In the genomic region with DNA sequence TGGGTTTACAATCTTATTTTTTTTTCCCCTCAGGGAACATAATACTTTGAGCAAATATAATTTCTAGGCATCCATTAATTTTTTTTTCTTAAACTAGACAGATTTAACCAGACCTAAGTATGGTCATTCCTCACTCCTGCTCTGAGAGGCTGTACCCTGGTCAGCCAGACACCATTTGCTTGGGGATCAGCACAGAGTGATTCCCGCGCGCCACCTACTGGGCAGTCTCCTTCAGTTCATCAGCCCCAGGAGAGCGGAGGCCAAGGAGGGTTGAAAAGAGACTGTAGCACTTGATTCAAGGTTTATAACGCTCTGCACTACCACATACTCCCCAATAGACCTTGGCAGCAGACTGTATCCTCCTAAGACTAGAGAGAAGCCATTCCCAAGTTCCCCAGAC, we compare ENCODE assay signal across 8 mouse cellular contexts.
A peak's percentile ranks its signal among the peaks of the same experiment; 100 is the strongest.
DNase-seq lines count a peak whose midpoint lies in the region; ATAC-seq lines count a peak whose summit lies in the region.

No protein-coding gene starts in this region.

- no peak overlapping the region for H3K4me3 ChIP-seq in midbrain, embryonic 14.5 days (replicated peaks; ENCODE audit: low read depth, low read length)

- no peaks in the 10 kb centered on the region for H3K36me3 ChIP-seq in midbrain, embryonic 14.5 days (ENCODE audit: control insufficient read depth, insufficient read depth, low read length)

- no peaks in the 10 kb centered on the region for H3K9me3 ChIP-seq in midbrain, embryonic 14.5 days (ENCODE audit: control insufficient read depth, low read length)

- H3K4me2 ChIP-seq in midbrain, embryonic 14.5 days (ENCODE audit: low read length) = no peak overlapping the region

- no peaks in the 10 kb centered on the region for H3K4me1 ChIP-seq in midbrain, embryonic 14.5 days (ENCODE audit: control insufficient read depth, insufficient read depth, low read length)

- H3K27me3 ChIP-seq in midbrain, embryonic 14.5 days (ENCODE audit: control insufficient read depth, insufficient read depth, low read length) = no peaks in the 10 kb centered on the region

- intact Hi-C loops in gastrocnemius, postnatal 36 days (cut with DNase I) = loop anchor here (10.0 kb wide), 1 partner anchor 575 kb away; no protein-coding TSS in a partner anchor
- intact Hi-C loops in left cerebral cortex, postnatal 4 days (cut with DNase I) = loop anchor here (5.0 to 10.0 kb wide), 2 partner anchors 583 to 1285 kb away; no protein-coding TSS in a partner anchor

- no peak overlapping the region for H3K9ac ChIP-seq in midbrain, embryonic 14.5 days (replicated peaks; ENCODE audit: low read length)

- no peak overlapping the region for H3K27ac ChIP-seq in midbrain, embryonic 14.5 days (replicated peaks; ENCODE audit: low read depth, low read length)

- DNase-seq in spleen, postnatal 4 days (ENCODE audit: low spot score in 2 of 2) = peak; percentile 14 to 65
- DNase-seq in spleen, adult 12 weeks (ENCODE audit: low spot score) = no peak
- peak; percentile 87 for DNase-seq in embryo, embryonic 11 days
- peak; percentile 62 to 72 for DNase-seq in gastrocnemius, postnatal 36 days
- DNase-seq in kidney, adult 18-20 months = peak; percentile 76
- DNase-seq in left cerebral cortex, postnatal 4 days = peak; percentile 91
- peak; percentile 88 for DNase-seq in midbrain, embryonic 14.5 days
- peak; percentile 22 for DNase-seq in telencephalon, adult 2 months (ENCODE audit: low read depth, low spot score)

- WGBS in midbrain, embryonic 14.5 days = 6% methylated on average over 5 of the region's 5 CpGs

- ATAC-seq in midbrain, embryonic 14.5 days (ENCODE audit: low FRiP score, low TSS enrichment) = peak; percentile 55; the same call in 1 of the 2 replicates
